Mouse (Mus musculus) limb, embryonic 11.5 days (tissue): ENCODE results near the gene Ubap2l. TPM values are rescaled to one million over a fixed set of nuclear protein-coding genes. Genes with fewer than 3 reads are reported as not detected.

Experiments used
- ATAC-seq: fragments of 200-750 bp; cut with Nextera tagmentation; 2 replicates; pipeline ENCODE4 v1.8.0; 2017; ENCODE audit warnings: low read depth; ENCODE audit not compliant: insufficient number of reproducible peaks, low FRiP score, low TSS enrichment
- DNase-seq: peaks from one replicate; pipeline ENCODE4 v3.0.0-alpha.2; 2015; ENCODE audit warnings: low spot score
- H3K27ac ChIP-seq: fragments of 300-500 bp; sonication (generic); replicated peaks from 2 replicates; pipeline ENCODE4 v1.5.1; 2014; ENCODE audit warnings: low read depth, mild to moderate bottlenecking, low read length
- H3K27me3 ChIP-seq: fragments of 300-500 bp; sonication (generic); 2 replicates; pipeline ENCODE4 v1.6.1; 2014; ENCODE audit warnings: mild to moderate bottlenecking, low read length, mixed read lengths; ENCODE audit not compliant: control insufficient read depth, insufficient read depth
- H3K36me3 ChIP-seq: fragments of 300-500 bp; sonication (generic); 2 replicates; pipeline ENCODE4 v1.6.1; 2014; ENCODE audit warnings: mild to moderate bottlenecking, low read length, moderate library complexity, mixed read lengths; ENCODE audit not compliant: control insufficient read depth, insufficient read depth
- H3K4me1 ChIP-seq: fragments of 300-500 bp; sonication (generic); 2 replicates; pipeline ENCODE4 v1.6.1; 2014; ENCODE audit warnings: low read length, mixed read lengths; ENCODE audit not compliant: control insufficient read depth, insufficient read depth
- H3K4me2 ChIP-seq: fragments of 300-500 bp; sonication (generic); 2 replicates; pipeline ENCODE4 v1.6.1; 2014; ENCODE audit warnings: low read depth, mild to moderate bottlenecking, moderate library complexity; ENCODE audit not compliant: severe bottlenecking
- H3K4me3 ChIP-seq: fragments of 300-500 bp; sonication (generic); 2 replicates; pipeline ENCODE4 v1.5.1; 2014; ENCODE audit warnings: low read depth, low read length
- H3K9ac ChIP-seq: fragments of 300-500 bp; sonication (generic); 2 replicates; pipeline ENCODE4 v1.6.1; 2014; ENCODE audit warnings: mild to moderate bottlenecking, low read length
- H3K9me3 ChIP-seq: fragments of 300-500 bp; sonication (generic); 2 replicates; pipeline ENCODE4 v1.6.1; 2016; ENCODE audit warnings: low read length; ENCODE audit not compliant: control insufficient read depth
- WGBS: fragments of 180-500 bp; shearing (Covaris S2); extraction: QIAGEN DNeasy Blood & Tissue Kit; methylation state at CpG from one replicate; pipeline ENCODE4 v1.1.7; 2014; 5-methylcytosine and 5-hydroxymethylcytosine counted together
- polyA plus RNA-seq: library from polyadenylated mRNA; unstranded; fragments of >200 nt; fragmentation: Nextera tagmentation; extraction: Ambion mirVana; gene quantifications from 2 replicates; pipeline ENCODE4 v1.2.1, GENCODE M21; 2014

Gene Ubap2l
- polyA plus RNA-seq, 1 experiment from 2014 or later = 238 TPM

DNA sequence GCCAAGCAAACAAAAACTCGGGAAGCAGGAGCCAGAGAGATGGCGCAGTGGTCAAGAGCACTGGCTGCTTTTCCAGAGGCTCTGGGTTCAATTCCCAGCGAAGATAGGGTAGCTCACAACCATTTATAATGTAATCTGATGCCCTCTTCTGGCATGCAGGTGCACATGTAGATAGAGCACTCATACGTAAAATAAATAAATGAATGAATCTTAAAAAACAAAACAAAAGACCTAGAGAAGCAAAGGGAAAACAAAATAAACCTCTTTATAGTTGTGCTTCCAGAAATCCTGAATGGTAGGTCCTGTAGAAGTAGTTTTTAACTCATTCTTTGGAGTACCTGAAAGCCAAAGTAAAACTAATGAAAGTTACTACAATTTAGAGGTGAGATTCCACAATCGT is 25.8 kb upstream of the Ubap2l start:
- 57% methylated on average over 5 of the region's 5 CpGs for WGBS
- no peaks in the 10 kb centered on the region for H3K27me3 ChIP-seq
- H3K9ac ChIP-seq = no peak overlapping the region
- ATAC-seq (no peak), DNase-seq (no peak)
- no peak overlapping the region for H3K27ac ChIP-seq
- H3K4me1 ChIP-seq = peaks cover 21% of the 10 kb centered on the region
- no peaks in the 10 kb centered on the region for H3K36me3 ChIP-seq
- H3K4me3 ChIP-seq = no peak overlapping the region
- H3K4me2 ChIP-seq = no peak overlapping the region
- no peaks in the 10 kb centered on the region for H3K9me3 ChIP-seq

DNA sequence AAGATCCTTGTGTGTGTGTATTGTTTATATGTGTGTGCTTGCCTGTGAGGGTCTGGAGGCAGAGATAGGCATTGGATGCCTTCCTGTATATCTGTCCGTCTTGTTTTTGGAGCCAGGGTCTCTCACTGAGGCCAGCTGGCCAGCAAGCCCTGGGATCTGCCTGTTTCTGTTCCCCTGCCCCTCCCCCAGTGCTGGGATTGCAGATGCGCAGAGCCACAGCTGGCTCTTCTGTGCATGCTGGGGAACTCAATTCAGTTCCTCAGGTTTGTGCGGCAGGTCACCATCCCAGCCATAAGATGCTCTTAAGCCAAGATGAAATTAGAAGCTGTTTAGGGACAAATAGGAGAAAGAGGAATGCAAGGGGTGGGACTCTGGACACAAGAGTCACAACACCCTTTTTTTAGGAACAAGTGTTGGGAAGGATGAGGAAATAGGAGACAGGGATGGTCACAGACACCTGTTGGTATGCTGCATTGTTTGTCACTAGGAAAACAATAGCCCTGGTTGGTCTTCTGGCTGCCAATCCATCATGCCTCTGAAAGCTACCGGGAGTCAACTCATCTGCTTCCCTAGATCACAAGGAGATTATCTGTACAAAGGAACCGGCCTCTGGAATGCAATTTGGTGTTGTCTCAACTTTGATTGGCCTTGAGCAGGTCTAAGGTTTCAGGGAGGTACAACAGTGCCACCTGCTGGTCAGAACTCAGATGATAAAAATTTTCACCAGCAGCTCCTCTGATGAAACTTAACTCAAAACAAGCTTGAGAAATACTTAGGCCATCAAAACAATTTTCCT is 24.7 kb upstream of the Ubap2l start:
- 13% methylated on average over 5 of the region's 5 CpGs for WGBS
- no peaks in the 10 kb centered on the region for H3K36me3 ChIP-seq
- H3K9ac ChIP-seq = no peak overlapping the region
- peaks cover 16% of the 10 kb centered on the region for H3K4me1 ChIP-seq
- H3K4me3 ChIP-seq = no peak overlapping the region
- no peak for ATAC-seq
- no peaks in the 10 kb centered on the region for H3K9me3 ChIP-seq
- DNase-seq = peak; percentile 90
- H3K4me2 ChIP-seq = no peak overlapping the region; the same call in 1 of the 2 replicates
- no peaks in the 10 kb centered on the region for H3K27me3 ChIP-seq
- no peak overlapping the region for H3K27ac ChIP-seq

DNA sequence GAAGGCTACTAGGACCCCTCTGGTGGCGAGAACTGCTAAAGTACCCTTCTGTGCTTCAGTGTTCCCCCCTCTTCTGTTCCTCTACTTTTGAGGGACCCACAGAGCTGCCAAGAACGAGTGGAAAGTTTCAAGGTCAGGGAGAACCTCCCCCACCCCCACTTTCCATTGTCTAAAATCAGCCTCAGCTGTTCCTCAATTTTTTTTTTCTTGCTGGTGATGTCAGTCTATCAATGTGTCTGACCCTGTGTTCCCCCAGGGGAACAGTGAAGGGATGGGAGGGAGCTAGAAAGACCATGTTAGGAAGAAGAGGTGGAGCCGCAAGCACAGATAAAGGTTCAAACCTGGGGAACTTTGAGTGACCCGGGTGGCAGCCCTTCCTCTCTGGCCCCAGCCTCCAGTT is 19.9 kb upstream of the Ubap2l start, which contains the start of gene Tpm3:
TSS of gene Tpm3 (plus strand) at position 356 of the 400 bp plus-strand sequence.
- WGBS = 80% methylated on average over 4 of the region's 4 CpGs
- no peak for DNase-seq

DNA sequence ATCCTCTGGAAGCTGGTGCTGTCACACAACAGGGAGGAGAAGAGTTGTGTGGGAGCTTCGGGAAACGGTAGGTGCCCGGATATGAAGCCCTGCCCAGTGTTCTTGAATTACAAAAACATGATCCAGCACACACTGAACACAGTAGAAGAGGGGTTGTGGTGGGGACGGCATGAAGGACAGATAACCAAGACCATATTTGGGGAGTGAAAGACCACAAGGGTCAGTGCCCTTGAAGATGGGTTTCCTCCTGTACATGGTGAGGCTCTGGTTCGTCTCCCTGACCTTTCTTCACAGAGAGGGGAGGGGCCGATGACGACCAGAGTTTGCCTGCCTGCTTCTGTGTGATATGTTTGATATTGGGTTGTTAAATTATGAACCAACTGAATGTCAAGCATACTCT is 17.3 kb upstream of the Ubap2l start:
- H3K27ac ChIP-seq = no peak overlapping the region
- H3K9ac ChIP-seq = no peak overlapping the region
- H3K9me3 ChIP-seq = no peaks in the 10 kb centered on the region
- DNase-seq = no peak
- 79% methylated on average over 7 of the region's 7 CpGs for WGBS
- H3K36me3 ChIP-seq = no peaks in the 10 kb centered on the region
- H3K4me3 ChIP-seq = no peak overlapping the region
- H3K27me3 ChIP-seq = no peaks in the 10 kb centered on the region
- no peaks in the 10 kb centered on the region for H3K4me1 ChIP-seq
- ATAC-seq = no peak
- H3K4me2 ChIP-seq = no peak overlapping the region

More for the DNA sequence above, 19.9 kb upstream of the Ubap2l start, which contains the start of gene Tpm3:
- H3K4me1 ChIP-seq = peaks cover 5% of the 10 kb centered on the region; the same call in 1 of the 2 replicates
- H3K27me3 ChIP-seq = no peaks in the 10 kb centered on the region
- no peak for ATAC-seq
- H3K4me3 ChIP-seq = no peak within 1 kb of the TSS
- H3K9ac ChIP-seq = no peak within 1 kb of the TSS
- no peak within 1 kb of the TSS for H3K27ac ChIP-seq
- H3K9me3 ChIP-seq = no peaks in the 10 kb centered on the region
- no peaks in the 10 kb centered on the region for H3K36me3 ChIP-seq
- H3K4me2 ChIP-seq = no peak within 1 kb of the TSS

DNA sequence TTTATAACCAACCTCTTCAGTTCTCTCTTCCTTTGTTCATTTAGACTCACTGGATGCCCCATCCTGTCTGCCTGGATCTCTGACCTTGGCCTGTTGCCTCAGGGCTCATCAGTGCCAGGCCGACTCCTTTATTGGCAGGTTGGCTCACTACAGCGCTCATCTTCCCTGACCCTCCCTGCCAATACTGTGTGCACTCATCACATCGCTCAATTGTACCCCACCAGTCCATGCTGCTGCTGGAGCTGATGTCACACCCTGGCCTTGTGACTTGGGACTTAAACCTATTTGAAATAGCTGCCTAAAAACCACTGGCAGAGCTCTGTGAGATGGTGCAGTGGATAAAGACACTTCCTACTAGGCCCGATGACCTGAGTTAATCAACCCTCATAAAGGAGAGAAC is 15.4 kb upstream of the Ubap2l start:
- Histone ChIP-seq H3K4me1 (no peaks in the 10 kb centered on the region), H3K4me3 (no peak overlapping the region), H3K9me3 (no peaks in the 10 kb centered on the region), H3K27me3 (no peaks in the 10 kb centered on the region), H3K36me3 (no peaks in the 10 kb centered on the region), H3K9ac (no peak overlapping the region), H3K4me2 (no peak overlapping the region), H3K27ac (no peak overlapping the region)
- ATAC-seq = no peak
- WGBS = 89% methylated on average over 4 of the region's 4 CpGs
- no peak for DNase-seq

DNA sequence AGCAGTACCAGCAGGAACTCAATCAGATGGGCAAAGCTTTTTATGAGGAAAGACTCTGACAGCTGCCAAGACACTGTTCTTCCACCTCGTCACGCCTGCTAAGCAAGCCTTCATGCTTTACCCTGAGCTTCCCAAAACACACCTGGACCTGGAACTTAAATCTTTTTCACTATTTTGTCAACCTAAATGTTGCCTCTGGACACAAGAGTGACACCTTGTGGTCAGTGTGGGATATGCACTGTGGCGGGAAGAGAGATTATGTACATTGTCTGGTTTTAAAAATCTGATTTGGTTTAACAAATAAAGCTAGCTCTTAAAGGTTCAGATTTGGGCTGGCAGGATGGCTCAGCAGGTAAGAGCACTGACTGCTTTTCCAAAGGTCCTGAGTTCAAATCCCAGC is 13.1 kb upstream of the Ubap2l start:
- H3K36me3 ChIP-seq = peaks cover 6% of the 10 kb centered on the region; the same call in 1 of the 2 replicates
- no peak overlapping the region for H3K4me2 ChIP-seq
- peak; percentile 71 for DNase-seq
- no peaks in the 10 kb centered on the region for H3K4me1 ChIP-seq
- no peak overlapping the region for H3K27ac ChIP-seq
- 59% methylated on average over 3 of the region's 3 CpGs for WGBS
- H3K9me3 ChIP-seq = no peaks in the 10 kb centered on the region
- no peak for ATAC-seq
- H3K9ac ChIP-seq = no peak overlapping the region
- no peaks in the 10 kb centered on the region for H3K27me3 ChIP-seq
- no peak overlapping the region for H3K4me3 ChIP-seq

DNA sequence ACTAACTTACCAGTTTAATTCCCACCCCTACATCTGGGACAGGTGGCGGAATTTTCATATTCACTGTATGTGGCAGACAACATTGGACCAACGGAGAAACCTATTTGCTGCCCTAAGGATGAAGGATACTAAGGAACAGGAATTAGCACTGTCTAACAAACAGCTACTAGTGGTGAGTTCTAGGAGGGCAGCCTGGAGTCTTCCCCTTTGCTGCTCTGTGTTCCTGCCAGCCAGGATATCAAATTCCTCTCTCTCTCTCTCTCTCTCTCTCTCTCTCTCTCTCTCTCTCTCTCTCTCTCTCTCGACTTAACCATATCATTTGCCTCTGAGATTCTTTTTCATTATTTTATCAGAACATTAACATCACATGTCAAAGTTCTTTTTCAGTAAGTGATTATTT is 12.0 kb upstream of the Ubap2l start:
- no peak overlapping the region for H3K27ac ChIP-seq
- peaks cover 7% of the 10 kb centered on the region; the same call in 1 of the 2 replicates for H3K36me3 ChIP-seq
- ATAC-seq = no peak
- 80% methylated on average over 3 of the region's 3 CpGs for WGBS
- H3K9ac ChIP-seq = no peak overlapping the region
- H3K9me3 ChIP-seq = no peaks in the 10 kb centered on the region
- H3K27me3 ChIP-seq = no peaks in the 10 kb centered on the region
- H3K4me2 ChIP-seq = no peak overlapping the region
- no peaks in the 10 kb centered on the region for H3K4me1 ChIP-seq
- DNase-seq = no peak
- H3K4me3 ChIP-seq = no peak overlapping the region

DNA sequence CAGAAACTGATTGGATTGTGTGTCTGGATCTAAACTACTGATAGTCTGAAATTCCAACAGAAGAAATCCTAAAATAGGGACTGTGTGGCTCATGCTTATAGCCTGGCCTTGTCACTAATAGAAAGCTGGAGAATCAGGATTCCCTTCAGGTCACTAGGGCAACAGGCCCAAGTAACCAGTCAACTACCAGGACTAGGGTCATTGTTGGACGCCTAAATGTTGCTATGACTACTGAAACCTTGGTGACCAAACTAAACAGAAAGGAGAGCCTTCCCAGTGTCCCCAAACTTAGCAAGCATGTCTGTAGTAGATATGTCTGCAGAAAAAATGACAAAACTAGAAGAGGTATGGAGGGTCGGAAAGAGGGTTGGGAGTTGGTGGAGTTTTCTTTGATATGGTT is 10.1 kb upstream of the Ubap2l start:
- no peak overlapping the region for H3K4me2 ChIP-seq
- H3K9me3 ChIP-seq = no peaks in the 10 kb centered on the region
- H3K9ac ChIP-seq = no peak overlapping the region
- no peaks in the 10 kb centered on the region for H3K27me3 ChIP-seq
- H3K4me3 ChIP-seq = no peak overlapping the region
- no peaks in the 10 kb centered on the region for H3K4me1 ChIP-seq
- H3K36me3 ChIP-seq = peaks cover 11% of the 10 kb centered on the region; the same call in 1 of the 2 replicates
- no peak for DNase-seq
- ATAC-seq = no peak
- no peak overlapping the region for H3K27ac ChIP-seq
- WGBS = 75% methylated on average over 2 of the region's 2 CpGs
